Mouse (Mus musculus): Measurements from ENCODE around the gene Slc4a4. TPM values are rescaled to one million over a fixed set of nuclear protein-coding genes. Genes with fewer than 3 reads are reported as not detected.

Gene Slc4a4
- polyA plus RNA-seq, 1 experiment = 6.3 TPM

DNA sequence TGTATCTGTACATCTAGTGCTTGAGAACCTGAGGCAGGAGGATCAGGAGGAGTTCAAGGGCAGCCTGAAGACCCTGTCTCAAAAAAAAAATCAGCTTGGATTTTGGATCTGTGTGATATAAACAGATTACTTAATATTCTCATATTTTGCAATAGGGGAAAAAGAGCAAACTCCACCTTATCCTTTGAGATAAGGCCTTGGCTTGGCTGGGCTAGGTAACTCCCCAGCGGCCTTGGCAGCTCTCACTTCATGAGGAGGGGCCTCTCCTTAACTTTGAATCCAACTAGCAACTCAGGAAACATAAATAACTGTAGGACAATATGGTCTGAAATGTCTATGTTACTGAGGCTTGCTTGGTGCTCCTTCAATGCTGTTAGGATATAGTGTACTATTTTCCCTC is 51.6 kb downstream of the Slc4a4 start:
- TF ChIP-seq CTCF (IDR thresholded peaks at IDR 0.05; ENCODE audit: borderline replicate concordance, extremely low read depth, insufficient read depth, insufficient read length) (no peak), POLR2A (IDR thresholded peaks at IDR 0.05; ENCODE audit: borderline replicate concordance, extremely low read depth, insufficient read depth, insufficient read length, poor library complexity, severe bottlenecking) (no peak)
- DNase-seq (ENCODE audit: low read depth) = no peak

DNA sequence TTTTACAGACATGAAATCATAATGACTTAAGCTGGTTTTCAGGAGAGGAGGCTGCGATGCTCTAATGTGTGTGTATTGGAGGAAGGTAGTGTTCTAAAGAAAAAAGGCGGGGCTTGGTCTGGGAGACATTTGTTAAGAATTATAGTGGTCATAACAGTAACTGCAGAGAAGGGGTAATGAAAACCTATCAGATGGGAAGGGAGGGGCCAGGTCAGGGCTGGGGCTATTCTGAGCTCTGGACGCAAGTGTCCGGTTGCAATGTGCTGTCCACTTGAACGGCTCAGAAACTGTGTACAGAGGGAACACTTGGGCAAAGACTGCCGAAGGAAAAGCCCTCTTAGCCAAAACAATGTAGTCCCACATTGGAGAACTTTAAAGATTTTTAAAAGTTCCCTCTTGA is 52.5 kb downstream of the Slc4a4 start:
- TF ChIP-seq POLR2A (IDR thresholded peaks at IDR 0.05; ENCODE audit: borderline replicate concordance, extremely low read depth, insufficient read depth, insufficient read length, poor library complexity, severe bottlenecking) = no peak
- TF ChIP-seq CTCF (IDR thresholded peaks at IDR 0.05; ENCODE audit: borderline replicate concordance, extremely low read depth, insufficient read depth, insufficient read length) = no peak
- DNase-seq (ENCODE audit: low read depth) = no peak

DNA sequence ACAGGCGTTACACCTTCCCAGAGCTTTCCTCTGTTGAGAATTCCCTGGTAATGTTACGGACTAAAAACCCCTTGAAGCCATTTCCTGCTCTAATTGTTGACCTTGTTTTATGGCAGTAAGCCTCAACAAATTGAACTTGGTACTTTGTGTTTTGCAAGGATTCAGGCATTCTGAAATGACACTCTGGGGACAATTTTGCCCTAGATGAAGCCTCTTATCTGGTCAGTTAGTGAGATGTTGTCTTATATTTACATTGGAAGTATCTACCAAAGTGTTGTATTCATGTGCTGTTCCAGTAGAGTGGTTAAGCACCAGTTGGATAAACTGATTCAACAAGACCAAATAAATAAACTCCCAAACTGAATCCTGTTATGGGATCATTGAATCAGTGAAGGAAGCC is 53.2 kb downstream of the Slc4a4 start:
- TF ChIP-seq POLR2A (IDR thresholded peaks at IDR 0.05; ENCODE audit: borderline replicate concordance, extremely low read depth, insufficient read depth, insufficient read length, poor library complexity, severe bottlenecking) (no peak), CTCF (IDR thresholded peaks at IDR 0.05; ENCODE audit: borderline replicate concordance, extremely low read depth, insufficient read depth, insufficient read length) (no peak)
- no peak for DNase-seq (ENCODE audit: low read depth)

DNA sequence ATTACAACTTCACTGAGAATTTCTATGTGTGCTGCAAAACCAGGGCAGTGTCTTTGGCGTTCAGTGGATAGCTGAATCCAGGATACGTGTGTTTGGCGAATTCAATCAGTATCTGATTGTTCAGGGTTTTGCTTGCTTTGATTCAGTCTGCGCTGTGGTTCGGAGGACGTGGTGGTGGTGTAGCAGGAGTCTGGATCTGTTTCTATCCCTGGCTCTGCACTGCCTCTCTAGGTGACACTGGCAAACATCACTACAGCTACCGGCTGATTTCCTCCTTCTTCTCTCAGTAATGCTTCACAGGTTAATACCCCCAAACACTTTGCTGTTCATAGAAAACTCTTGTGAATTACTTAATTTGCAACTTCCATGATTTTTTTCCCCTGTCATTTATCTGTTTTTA is 55.3 kb downstream of the Slc4a4 start:
- no peak for TF ChIP-seq POLR2A (IDR thresholded peaks at IDR 0.05; ENCODE audit: borderline replicate concordance, extremely low read depth, insufficient read depth, insufficient read length, poor library complexity, severe bottlenecking)
- no peak for TF ChIP-seq CTCF (IDR thresholded peaks at IDR 0.05; ENCODE audit: borderline replicate concordance, extremely low read depth, insufficient read depth, insufficient read length)
- no peak for DNase-seq (ENCODE audit: low read depth)

DNA sequence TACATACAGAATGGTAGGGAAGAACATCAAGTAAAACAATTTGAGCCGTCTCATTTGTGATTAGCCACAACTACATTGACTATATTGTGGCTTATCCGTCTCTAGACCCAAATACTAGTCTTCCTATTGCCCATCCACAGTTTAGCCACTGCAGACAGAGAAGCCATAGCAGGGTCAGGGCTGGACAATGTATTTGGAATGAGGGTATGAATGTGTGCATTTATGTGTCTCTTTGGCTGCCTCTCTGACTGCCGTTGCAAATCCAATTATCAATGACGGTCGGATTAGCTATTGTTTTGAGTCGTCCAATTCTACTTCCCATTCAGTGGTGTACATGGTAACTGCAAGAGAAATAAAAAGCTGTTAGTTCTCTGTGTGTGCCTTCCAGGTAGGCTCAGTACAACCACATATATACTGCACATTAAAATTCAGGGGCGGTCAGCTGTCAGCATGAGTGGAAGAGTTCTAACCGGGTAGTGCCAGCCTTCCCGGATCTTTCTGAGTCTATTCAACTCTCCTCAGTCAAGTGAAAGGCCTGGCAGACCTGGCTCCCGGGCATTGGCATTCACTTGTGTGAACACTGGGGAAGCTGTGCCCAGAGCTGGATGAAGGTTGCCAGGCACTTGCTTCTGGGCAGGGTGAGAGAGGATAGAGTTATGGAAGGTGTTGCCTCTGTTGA is 59.2 kb downstream of the Slc4a4 start:
- TF ChIP-seq POLR2A (IDR thresholded peaks at IDR 0.05; ENCODE audit: borderline replicate concordance, extremely low read depth, insufficient read depth, insufficient read length, poor library complexity, severe bottlenecking) = no peak
- no peak for TF ChIP-seq CTCF (IDR thresholded peaks at IDR 0.05; ENCODE audit: borderline replicate concordance, extremely low read depth, insufficient read depth, insufficient read length)

DNA sequence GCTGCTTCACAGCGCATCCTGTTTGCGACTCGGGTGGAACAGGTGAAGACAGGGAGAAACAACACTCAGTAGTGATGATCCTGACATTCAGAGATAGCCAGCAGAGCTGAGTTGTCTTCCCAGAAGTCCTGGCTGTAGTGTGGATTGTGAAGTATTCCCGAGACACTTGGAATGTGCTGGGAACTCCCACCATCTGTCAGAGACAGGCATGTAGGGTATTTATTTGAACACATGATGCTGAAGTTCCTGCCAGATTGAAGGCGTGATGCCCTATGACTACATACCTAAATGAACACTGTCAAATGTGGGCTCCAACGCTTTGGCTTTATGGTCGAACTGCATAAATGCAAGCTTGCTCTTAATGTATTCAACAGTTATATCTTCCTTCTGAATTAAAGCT is 63.7 kb downstream of the Slc4a4 start:
- DNase-seq (ENCODE audit: low read depth) = peak; percentile 63
- TF ChIP-seq CTCF (IDR thresholded peaks at IDR 0.05; ENCODE audit: borderline replicate concordance, extremely low read depth, insufficient read depth, insufficient read length) = no peak
- no peak for TF ChIP-seq POLR2A (IDR thresholded peaks at IDR 0.05; ENCODE audit: borderline replicate concordance, extremely low read depth, insufficient read depth, insufficient read length, poor library complexity, severe bottlenecking)

More for the DNA sequence above, 59.2 kb downstream of the Slc4a4 start:
- peak; percentile 82 for DNase-seq (ENCODE audit: low read depth)

DNA sequence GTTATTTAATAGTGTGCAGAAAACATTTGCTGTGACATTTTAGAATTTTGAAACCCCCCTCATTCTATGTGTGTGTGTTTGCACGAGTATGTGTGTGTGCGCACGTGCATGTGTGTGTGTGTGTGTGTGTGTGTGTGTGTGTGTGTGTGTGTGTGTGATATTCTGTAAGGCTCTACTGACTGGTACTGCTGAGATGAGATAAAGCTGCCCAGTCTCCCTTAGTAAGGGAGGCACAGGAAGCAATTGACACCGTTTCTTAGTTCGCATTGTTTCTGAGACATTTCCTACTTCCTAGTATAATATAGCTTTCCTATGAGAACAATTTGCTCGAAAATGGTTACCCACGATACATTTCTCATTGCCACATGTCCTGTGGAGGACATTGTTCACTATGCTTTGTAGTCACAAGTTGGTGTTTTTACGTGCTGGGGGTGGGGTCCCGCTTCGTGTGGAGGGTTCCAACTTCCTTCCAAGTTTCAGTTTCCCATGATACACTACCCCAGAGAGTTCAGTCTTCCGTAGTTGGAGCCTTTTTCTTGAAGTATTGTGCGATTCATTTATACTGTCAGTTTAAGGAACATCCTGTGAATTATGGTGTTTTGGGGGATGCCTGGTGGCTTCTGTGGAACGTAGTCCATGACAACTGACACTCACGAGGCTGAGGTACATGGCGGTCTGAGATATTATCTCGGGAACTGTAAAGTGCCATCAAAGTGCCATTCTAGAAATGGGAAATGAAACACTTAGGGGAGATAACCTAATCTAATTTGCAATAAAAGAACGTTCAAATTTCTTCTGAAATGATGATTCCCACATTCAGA is 66.3 kb downstream of the Slc4a4 start:
- TF ChIP-seq POLR2A (IDR thresholded peaks at IDR 0.05; ENCODE audit: borderline replicate concordance, extremely low read depth, insufficient read depth, insufficient read length, poor library complexity, severe bottlenecking) (no peak), CTCF (IDR thresholded peaks at IDR 0.05; ENCODE audit: borderline replicate concordance, extremely low read depth, insufficient read depth, insufficient read length) (no peak)
- no peak for DNase-seq (ENCODE audit: low read depth)

DNA sequence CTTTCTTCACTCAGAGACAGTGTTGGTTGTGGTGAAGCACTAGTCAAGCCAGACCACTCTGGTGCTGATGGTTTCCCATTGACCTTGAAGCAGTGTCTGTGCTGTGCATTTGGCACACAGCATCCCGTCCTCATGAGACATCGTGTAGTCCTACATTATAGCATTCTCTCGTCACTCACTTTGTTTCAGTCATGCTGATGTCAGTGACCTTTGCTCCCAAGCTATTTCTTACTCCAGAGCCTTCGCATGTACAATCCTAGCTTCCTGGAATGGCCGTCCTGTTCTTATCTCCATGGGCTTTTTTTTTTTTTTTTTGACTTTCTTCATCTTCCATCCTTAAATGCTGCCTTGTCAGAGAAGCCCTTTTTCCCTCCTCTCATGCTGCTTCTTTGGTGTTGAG is 71.1 kb downstream of the Slc4a4 start:
- TF ChIP-seq POLR2A (IDR thresholded peaks at IDR 0.05; ENCODE audit: borderline replicate concordance, extremely low read depth, insufficient read depth, insufficient read length, poor library complexity, severe bottlenecking) (no peak), CTCF (IDR thresholded peaks at IDR 0.05; ENCODE audit: borderline replicate concordance, extremely low read depth, insufficient read depth, insufficient read length) (no peak)
- DNase-seq (ENCODE audit: low read depth) = no peak

DNA sequence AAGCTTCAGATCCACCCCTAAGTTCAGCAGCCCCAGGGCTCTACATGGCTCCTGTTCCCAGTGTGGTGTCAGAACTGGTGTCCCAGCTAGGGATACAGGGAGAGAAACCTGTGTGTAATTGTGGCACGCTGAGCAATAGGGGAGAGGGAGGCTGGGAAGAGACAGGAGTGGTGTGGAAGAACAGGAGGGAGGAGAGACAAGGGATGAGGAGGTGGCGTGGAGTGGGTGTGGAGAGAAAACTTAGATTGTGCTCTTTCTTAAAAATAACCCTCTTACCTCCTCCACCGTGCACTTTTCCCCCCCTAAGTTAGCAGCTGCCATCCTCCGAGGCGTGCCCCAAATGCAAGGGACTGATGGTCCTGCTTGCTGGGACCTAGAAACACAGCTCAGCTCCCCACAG is 72.3 kb downstream of the Slc4a4 start:
- no peak for DNase-seq (ENCODE audit: low read depth)
- TF ChIP-seq POLR2A (IDR thresholded peaks at IDR 0.05; ENCODE audit: borderline replicate concordance, extremely low read depth, insufficient read depth, insufficient read length, poor library complexity, severe bottlenecking) = no peak
- TF ChIP-seq CTCF (IDR thresholded peaks at IDR 0.05; ENCODE audit: borderline replicate concordance, extremely low read depth, insufficient read depth, insufficient read length) = no peak

DNA sequence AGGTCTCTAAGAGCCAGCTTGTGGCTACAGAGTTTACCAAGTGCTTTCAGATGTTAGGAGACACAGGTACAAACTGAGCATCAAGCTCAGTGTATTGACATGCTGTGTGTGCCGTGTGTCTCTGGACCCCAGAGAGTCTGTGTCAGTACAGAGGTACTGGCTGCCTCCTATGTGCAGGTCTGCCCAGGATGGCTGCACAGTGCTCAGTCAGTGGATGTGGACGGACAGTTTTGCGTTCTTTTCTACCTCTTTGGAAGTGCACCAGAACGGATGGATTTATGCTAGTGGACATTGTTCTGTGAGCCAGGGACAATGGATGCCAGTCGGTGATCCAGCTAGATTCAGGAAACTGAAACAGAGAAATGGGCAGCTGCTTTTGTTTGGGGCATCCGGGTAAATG is 72.8 kb downstream of the Slc4a4 start:
- TF ChIP-seq CTCF (IDR thresholded peaks at IDR 0.05; ENCODE audit: borderline replicate concordance, extremely low read depth, insufficient read depth, insufficient read length) (no peak), POLR2A (IDR thresholded peaks at IDR 0.05; ENCODE audit: borderline replicate concordance, extremely low read depth, insufficient read depth, insufficient read length, poor library complexity, severe bottlenecking) (no peak)
- DNase-seq (ENCODE audit: low read depth) = no peak

DNA sequence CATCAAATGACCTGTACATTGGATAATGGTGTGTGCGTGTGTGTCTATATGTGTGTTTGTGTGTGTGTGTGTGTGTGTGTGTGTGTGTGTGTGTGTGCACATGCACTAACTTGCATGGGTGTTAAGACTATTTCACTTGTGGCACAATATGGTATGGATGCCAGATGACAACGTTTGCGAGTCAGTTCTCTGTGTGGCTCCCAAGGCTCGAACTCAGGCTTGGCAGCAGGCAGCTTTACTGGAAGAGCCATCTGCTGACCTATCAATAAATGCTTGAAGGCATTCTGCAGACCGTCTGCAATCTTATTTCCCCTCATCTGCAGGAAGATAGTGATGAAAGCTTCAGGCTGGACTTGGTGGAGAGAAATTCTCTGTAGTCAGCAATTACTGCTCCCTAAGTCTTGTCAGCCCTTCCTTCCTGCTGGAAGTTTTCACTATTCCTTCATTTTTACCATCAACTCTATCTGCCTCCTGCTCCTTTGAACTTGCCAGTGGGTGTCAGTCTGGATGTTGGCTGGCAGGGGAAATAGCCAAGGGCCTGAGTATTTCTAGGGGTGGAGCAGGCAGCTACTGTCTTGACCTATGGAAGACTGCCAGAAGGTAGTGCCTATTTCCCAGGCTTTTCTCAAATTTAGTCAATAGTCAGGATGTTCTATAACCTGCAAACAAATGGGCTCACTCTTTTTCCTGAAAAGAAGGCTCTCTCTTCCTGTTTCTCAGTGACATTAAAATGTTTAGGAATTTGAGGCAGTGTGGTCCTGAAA is 73.9 kb downstream of the Slc4a4 start:
- DNase-seq (ENCODE audit: low read depth) = peak; percentile 34
- TF ChIP-seq POLR2A (IDR thresholded peaks at IDR 0.05; ENCODE audit: borderline replicate concordance, extremely low read depth, insufficient read depth, insufficient read length, poor library complexity, severe bottlenecking) = no peak
- no peak for TF ChIP-seq CTCF (IDR thresholded peaks at IDR 0.05; ENCODE audit: borderline replicate concordance, extremely low read depth, insufficient read depth, insufficient read length)
